Mouse (Mus musculus) neural tube, embryonic 14.5 days (tissue): ENCODE results near the gene Clasp1. TPM values are rescaled to one million over a fixed set of nuclear protein-coding genes. Genes with fewer than 3 reads are reported as not detected.

Source experiments
- ATAC-seq: fragments of 200-750 bp; cut with Nextera tagmentation; 2 replicates; pipeline ENCODE4 v1.8.0; 2017; ENCODE audit warnings: low read depth, mild to moderate bottlenecking, moderate TSS enrichment, moderate library complexity
- H3K27ac ChIP-seq: fragments of 300-500 bp; sonication (generic); 2 replicates; pipeline ENCODE4 v1.5.1; 2014; ENCODE audit warnings: low read depth, mild to moderate bottlenecking, control low read depth, low read length, moderate library complexity, mixed read lengths
- H3K27me3 ChIP-seq: fragments of 300-500 bp; sonication (generic); 2 replicates; pipeline ENCODE4 v1.6.1; 2014; ENCODE audit warnings: low read length; ENCODE audit not compliant: control insufficient read depth, insufficient read depth
- H3K36me3 ChIP-seq: fragments of 300-500 bp; sonication (generic); 2 replicates; pipeline ENCODE4 v1.6.1; 2014; ENCODE audit warnings: low read length, mixed read lengths; ENCODE audit not compliant: control insufficient read depth, insufficient read depth
- H3K4me1 ChIP-seq: fragments of 300-500 bp; sonication (generic); 2 replicates; pipeline ENCODE4 v1.6.1; 2014; ENCODE audit warnings: low read length; ENCODE audit not compliant: control insufficient read depth, insufficient read depth
- H3K4me2 ChIP-seq: fragments of 300-500 bp; sonication (generic); 2 replicates; pipeline ENCODE4 v1.6.1; 2014; ENCODE audit warnings: mild to moderate bottlenecking, low read depth, low read length, control low read depth
- H3K4me3 ChIP-seq: fragments of 300-500 bp; sonication (generic); 2 replicates; pipeline ENCODE4 v1.5.1; 2014; ENCODE audit warnings: low read depth, low read length, control low read depth, mixed read lengths
- H3K9ac ChIP-seq: fragments of 300-500 bp; sonication (generic); replicated peaks from 2 replicates; pipeline ENCODE4 v1.6.1; 2014; ENCODE audit warnings: low read depth, mild to moderate bottlenecking, control low read depth, low read length, mixed read lengths
- H3K9me3 ChIP-seq: fragments of 300-500 bp; sonication (generic); 2 replicates; pipeline ENCODE4 v1.6.1; 2016; ENCODE audit warnings: low read length; ENCODE audit not compliant: control insufficient read depth
- WGBS: fragments of 180-500 bp; shearing (Covaris S2); extraction: QIAGEN DNeasy Blood & Tissue Kit; methylation state at CpG from one replicate; pipeline ENCODE4 v1.1.7; 2014; 5-methylcytosine and 5-hydroxymethylcytosine counted together
- polyA plus RNA-seq: library from polyadenylated mRNA; unstranded; fragments of >200 nt; fragmentation: Nextera tagmentation; extraction: Ambion mirVana; gene quantifications from 2 replicates; pipeline ENCODE4 v1.2.1, GENCODE M21; 2014

Gene Clasp1
- polyA plus RNA-seq, 1 experiment from 2014 or later, result 149 TPM

GRCm38 (mm10) chr1:118453577-118453976 lies 64.7 kb downstream of the Clasp1 start:
- Histone ChIP-seq H3K4me2 (no peak overlapping the region), H3K27me3 (no peaks in the 10 kb centered on the region), H3K9me3 (no peaks in the 10 kb centered on the region), H3K27ac (no peak overlapping the region), H3K4me1 (peaks cover 15% of the 10 kb centered on the region), H3K9ac (no peak overlapping the region), H3K4me3 (no peak overlapping the region), H3K36me3 (no peaks in the 10 kb centered on the region)
- 90% methylated on average over 4 of the region's 4 CpGs for WGBS
- no peak for ATAC-seq

GRCm38 (mm10) chr1:118454817-118455216 lies 66.0 kb downstream of the Clasp1 start:
- Histone ChIP-seq H3K9ac (no peak overlapping the region), H3K4me1 (peaks cover 18% of the 10 kb centered on the region), H3K9me3 (no peaks in the 10 kb centered on the region), H3K4me2 (no peak overlapping the region), H3K27ac (no peak overlapping the region), H3K4me3 (no peak overlapping the region), H3K27me3 (no peaks in the 10 kb centered on the region), H3K36me3 (no peaks in the 10 kb centered on the region)
- WGBS, result 85% methylated on average over 4 of the region's 4 CpGs
- no peak for ATAC-seq

- peaks cover 20% of the 10 kb centered on the region for H3K4me1 ChIP-seq
- WGBS, result 38% methylated on average over 11 of the region's 11 CpGs
- peak overlapping the region; percentile 7; the same call in 1 of the 2 replicates for H3K4me2 ChIP-seq
- ATAC-seq, result no peak
- H3K27me3 ChIP-seq, result no peaks in the 10 kb centered on the region
- no peaks in the 10 kb centered on the region for H3K9me3 ChIP-seq
- no peak overlapping the region for H3K9ac ChIP-seq
- no peak overlapping the region for H3K4me3 ChIP-seq
- no peak overlapping the region; the same call in 1 of the 2 replicates for H3K27ac ChIP-seq
- 0 out of 2 replicates have a peak, but pooled peaks cover 1% of the 10 kb centered on the region for H3K36me3 ChIP-seq
Observed at GRCm38 (mm10) chr1:118457256-118457882, 68.5 kb downstream of the Clasp1 start.

- no peaks in the 10 kb centered on the region for H3K9me3 ChIP-seq
- H3K9ac ChIP-seq, result no peak overlapping the region
- no peaks in the 10 kb centered on the region for H3K27me3 ChIP-seq
- H3K36me3 ChIP-seq, result 0 out of 2 replicates have a peak, but pooled peaks cover 3% of the 10 kb centered on the region
- H3K4me1 ChIP-seq, result peaks cover 20% of the 10 kb centered on the region
- WGBS, result 14% methylated on average over 1 of the region's 1 CpGs
- ATAC-seq, result no peak
- H3K27ac ChIP-seq, result no peak overlapping the region
- no peak overlapping the region for H3K4me2 ChIP-seq
- no peak overlapping the region for H3K4me3 ChIP-seq
Observed at GRCm38 (mm10) chr1:118457883-118458259, 69.0 kb downstream of the Clasp1 start.

- H3K9me3 ChIP-seq, result no peaks in the 10 kb centered on the region
- no peak for ATAC-seq
- no peak overlapping the region for H3K9ac ChIP-seq
- no peak overlapping the region for H3K4me3 ChIP-seq
- no peak overlapping the region for H3K27ac ChIP-seq
- H3K36me3 ChIP-seq, result 0 out of 2 replicates have a peak, but pooled peaks cover 3% of the 10 kb centered on the region
- peak overlapping the region; percentile 70; the same call in 1 of the 2 replicates for H3K4me2 ChIP-seq
- H3K27me3 ChIP-seq, result no peaks in the 10 kb centered on the region
- 62% methylated on average over 3 of the region's 3 CpGs for WGBS
- H3K4me1 ChIP-seq, result peaks cover 20% of the 10 kb centered on the region
Observed at GRCm38 (mm10) chr1:118458279-118458678, 69.4 kb downstream of the Clasp1 start.

GRCm38 (mm10) chr1:118458963-118459920 lies 70.4 kb downstream of the Clasp1 start:
- Histone ChIP-seq H3K4me2 (peak overlapping the region; percentile 70), H3K36me3 (peaks cover 7% of the 10 kb centered on the region; the same call in 1 of the 2 replicates), H3K4me3 (peak overlapping the region; percentile 45), H3K4me1 (peaks cover 20% of the 10 kb centered on the region), H3K27ac (peak overlapping the region; percentile 88), H3K27me3 (no peaks in the 10 kb centered on the region), H3K9me3 (no peaks in the 10 kb centered on the region), H3K9ac (peak overlapping the region; percentile 58)
- peak; percentile 89 for ATAC-seq
- WGBS, result 2% methylated on average over 53 of the region's 53 CpGs

GRCm38 (mm10) chr1:118460716-118461115 lies 71.9 kb downstream of the Clasp1 start:
- Histone ChIP-seq H3K27me3 (no peaks in the 10 kb centered on the region), H3K4me1 (peaks cover 20% of the 10 kb centered on the region), H3K4me3 (no peak overlapping the region), H3K9me3 (no peaks in the 10 kb centered on the region), H3K4me2 (no peak overlapping the region), H3K27ac (no peak overlapping the region), H3K36me3 (peaks cover 20% of the 10 kb centered on the region; the same call in 1 of the 2 replicates), H3K9ac (no peak overlapping the region)
- no peak for ATAC-seq
- WGBS, result 97% methylated on average over 5 of the region's 5 CpGs

GRCm38 (mm10) chr1:118466041-118466440 lies 77.2 kb downstream of the Clasp1 start:
- no peak overlapping the region for H3K9ac ChIP-seq
- H3K4me1 ChIP-seq, result no peaks in the 10 kb centered on the region
- no peaks in the 10 kb centered on the region for H3K27me3 ChIP-seq
- WGBS, result over 99% methylated on average over 6 of the region's 6 CpGs
- no peak overlapping the region for H3K4me2 ChIP-seq
- H3K9me3 ChIP-seq, result no peaks in the 10 kb centered on the region
- ATAC-seq, result no peak
- no peak overlapping the region for H3K4me3 ChIP-seq
- H3K36me3 ChIP-seq, result peaks cover 23% of the 10 kb centered on the region; the same call in 1 of the 2 replicates
- H3K27ac ChIP-seq, result no peak overlapping the region

GRCm38 (mm10) chr1:118472386-118472785 lies 83.5 kb downstream of the Clasp1 start:
- Histone ChIP-seq H3K27me3 (no peaks in the 10 kb centered on the region), H3K9me3 (no peaks in the 10 kb centered on the region), H3K4me1 (no peaks in the 10 kb centered on the region), H3K36me3 (peaks cover 4% of the 10 kb centered on the region; the same call in 1 of the 2 replicates), H3K27ac (no peak overlapping the region), H3K4me2 (no peak overlapping the region), H3K4me3 (no peak overlapping the region), H3K9ac (no peak overlapping the region)
- ATAC-seq, result no peak
- 83% methylated on average over 8 of the region's 8 CpGs for WGBS
